Mouse (Mus musculus): ENCODE data around the gene Pgpep1l. TPM values are rescaled to one million over a fixed set of nuclear protein-coding genes. Genes with fewer than 3 reads are reported as not detected.

The Pgpep1l gene
- total and polyA plus RNA-seq, 2 experiments from 2014 or later = 0.18 to 1.2 TPM

DNA sequence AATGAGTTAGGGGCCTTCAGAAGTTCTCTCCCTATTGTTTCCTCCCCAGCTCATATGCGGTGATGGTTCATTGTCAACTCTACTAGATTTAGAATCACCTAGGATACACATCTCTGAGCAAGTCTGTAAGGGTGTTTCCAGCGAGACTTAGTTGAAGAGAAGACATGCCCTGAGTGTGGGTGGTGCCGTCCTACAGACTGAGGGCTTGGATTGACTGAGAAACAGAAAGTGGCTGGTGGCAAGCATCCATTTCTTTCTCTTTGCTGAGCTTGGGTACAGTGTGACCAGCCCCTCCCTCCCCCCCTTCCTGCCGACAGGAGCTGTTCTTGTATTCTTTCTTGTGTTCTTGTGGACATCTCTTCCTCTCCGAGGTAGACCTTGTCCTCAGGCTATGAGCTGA, 17.3 kb upstream of the Pgpep1l start:
- Histone ChIP-seq H3K9me3 (replicated peaks; ENCODE audit: control insufficient read depth, low read length) (no peaks in the 10 kb centered on the region), H3K4me1 (ENCODE audit: control insufficient read depth, insufficient read depth) (peaks cover 3% of the 10 kb centered on the region; the same call in 1 of the 2 replicates), H3K27me3 (ENCODE audit: control insufficient read depth, insufficient read depth, low read length) (peaks cover 2% of the 10 kb centered on the region; the same call in 1 of the 2 replicates), H3K36me3 (replicated peaks; ENCODE audit: control insufficient read depth, insufficient read depth, low read length) (no peaks in the 10 kb centered on the region), H3K27ac (ENCODE audit: low read depth) (no peak overlapping the region), H3K4me2 (ENCODE audit: low read depth, low read length) (no peak overlapping the region; the same call in 1 of the 2 replicates), H3K4me3 (ENCODE audit: low read depth, low read length) (no peak overlapping the region), H3K9ac (replicated peaks; ENCODE audit: low read depth, low read length) (no peak overlapping the region)
- TF ChIP-seq EP300 (IDR thresholded peaks at IDR 0.05; ENCODE audit: low read depth) (no peak), CTCF (IDR thresholded peaks at IDR 0.05; ENCODE audit: low read depth) (no peak)
- no peak for ATAC-seq (ENCODE audit: insufficient read depth, low read depth)
- WGBS = 70% methylated on average over 5 of the region's 5 CpGs
- DNase-seq (ENCODE audit: low spot score) = no peak

GRCm38 (mm10) chr7:68280352-68280869, 16.4 kb upstream of the Pgpep1l start:
- no peak overlapping the region for H3K9ac ChIP-seq (replicated peaks; ENCODE audit: low read depth, low read length)
- no peak for ATAC-seq (ENCODE audit: insufficient read depth, low read depth)
- peaks cover 10% of the 10 kb centered on the region for H3K4me1 ChIP-seq (ENCODE audit: control insufficient read depth, insufficient read depth)
- DNase-seq (ENCODE audit: low spot score) = no peak
- peak overlapping the region; percentile 9; the same call in 1 of the 2 replicates for H3K4me2 ChIP-seq (ENCODE audit: low read depth, low read length)
- H3K27me3 ChIP-seq (ENCODE audit: control insufficient read depth, insufficient read depth, low read length) = peaks cover 4% of the 10 kb centered on the region; the same call in 1 of the 2 replicates
- WGBS = 76% methylated on average over 19 of the region's 19 CpGs
- H3K4me3 ChIP-seq (ENCODE audit: low read depth, low read length) = no peak overlapping the region
- no peak overlapping the region for H3K27ac ChIP-seq (ENCODE audit: low read depth)
- TF ChIP-seq EP300 (IDR thresholded peaks at IDR 0.05; ENCODE audit: low read depth) (no peak), CTCF (IDR thresholded peaks at IDR 0.05; ENCODE audit: low read depth) (no peak)
- no peaks in the 10 kb centered on the region for H3K9me3 ChIP-seq (replicated peaks; ENCODE audit: control insufficient read depth, low read length)
- no peaks in the 10 kb centered on the region for H3K36me3 ChIP-seq (replicated peaks; ENCODE audit: control insufficient read depth, insufficient read depth, low read length)

DNA sequence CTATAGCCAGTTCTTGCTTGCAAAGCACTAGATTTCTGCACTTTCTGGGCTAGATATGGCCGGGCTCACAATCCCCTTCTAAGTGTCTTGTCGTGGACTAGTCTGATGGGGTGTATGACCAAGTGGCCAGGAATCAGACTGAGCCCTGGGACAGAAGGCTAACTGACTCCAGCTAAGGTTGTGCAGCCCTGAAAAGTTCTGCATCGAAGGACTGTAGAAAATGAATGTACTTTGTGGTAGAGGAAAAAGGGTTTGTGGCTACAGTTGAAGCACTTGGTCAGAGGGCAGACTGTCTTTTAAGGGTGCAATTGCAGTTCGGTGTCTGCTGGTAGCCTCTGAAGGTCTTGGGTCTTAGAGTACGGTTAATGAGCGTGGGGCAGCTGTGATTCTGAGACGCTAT, 15.4 kb upstream of the Pgpep1l start:
- 79% methylated on average over 7 of the region's 7 CpGs for WGBS
- no peak for ATAC-seq (ENCODE audit: insufficient read depth, low read depth)
- no peak overlapping the region for H3K4me3 ChIP-seq (ENCODE audit: low read depth, low read length)

DNA sequence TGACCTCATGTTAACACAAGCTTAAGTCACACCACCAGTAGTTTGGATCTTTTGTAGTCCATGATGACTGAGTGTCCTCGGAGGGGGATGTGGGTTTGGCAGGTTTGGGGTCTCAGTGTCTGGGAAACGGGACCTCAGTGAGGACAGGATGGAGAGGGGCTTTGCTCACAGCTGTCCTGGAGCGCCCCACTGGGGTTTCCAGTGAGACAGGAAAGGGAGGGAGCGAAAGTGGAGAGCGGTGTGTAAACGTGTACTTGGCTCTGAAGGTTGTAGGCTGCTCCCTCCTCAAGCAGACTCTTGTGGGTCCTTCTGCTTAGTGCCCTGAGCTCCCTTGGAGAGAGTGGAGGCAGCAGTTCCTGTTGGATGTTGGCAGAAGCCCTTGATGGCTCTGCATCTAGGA, 14.9 kb upstream of the Pgpep1l start:
- H3K4me3 ChIP-seq (ENCODE audit: low read depth, low read length) = no peak overlapping the region; the same call in 1 of the 2 replicates
- H3K4me2 ChIP-seq (ENCODE audit: low read depth, low read length) = peak overlapping the region; percentile 28; the same call in 1 of the 2 replicates
- no peaks in the 10 kb centered on the region for H3K36me3 ChIP-seq (replicated peaks; ENCODE audit: control insufficient read depth, insufficient read depth, low read length)
- no peak overlapping the region for H3K9ac ChIP-seq (replicated peaks; ENCODE audit: low read depth, low read length)
- no peaks in the 10 kb centered on the region for H3K9me3 ChIP-seq (replicated peaks; ENCODE audit: control insufficient read depth, low read length)
- DNase-seq (ENCODE audit: low spot score) = no peak
- no peak for ATAC-seq (ENCODE audit: insufficient read depth, low read depth)
- H3K27me3 ChIP-seq (ENCODE audit: control insufficient read depth, insufficient read depth, low read length) = peaks cover 7% of the 10 kb centered on the region; the same call in 1 of the 2 replicates
- WGBS = 70% methylated on average over 6 of the region's 6 CpGs
- peaks cover 10% of the 10 kb centered on the region for H3K4me1 ChIP-seq (ENCODE audit: control insufficient read depth, insufficient read depth)
- TF ChIP-seq EP300 (IDR thresholded peaks at IDR 0.05; ENCODE audit: low read depth) = no peak
- no peak for TF ChIP-seq CTCF (IDR thresholded peaks at IDR 0.05; ENCODE audit: low read depth)
- H3K27ac ChIP-seq (ENCODE audit: low read depth) = no peak overlapping the region

More for the DNA sequence above, 15.4 kb upstream of the Pgpep1l start:
- TF ChIP-seq CTCF (IDR thresholded peaks at IDR 0.05; ENCODE audit: low read depth) = no peak
- TF ChIP-seq EP300 (IDR thresholded peaks at IDR 0.05; ENCODE audit: low read depth) = no peak
- DNase-seq (ENCODE audit: low spot score) = no peak
- Histone ChIP-seq H3K4me2 (ENCODE audit: low read depth, low read length) (peak overlapping the region; percentile 28; the same call in 1 of the 2 replicates), H3K36me3 (replicated peaks; ENCODE audit: control insufficient read depth, insufficient read depth, low read length) (no peaks in the 10 kb centered on the region), H3K27ac (ENCODE audit: low read depth) (no peak overlapping the region), H3K27me3 (ENCODE audit: control insufficient read depth, insufficient read depth, low read length) (peaks cover 4% of the 10 kb centered on the region; the same call in 1 of the 2 replicates), H3K9me3 (replicated peaks; ENCODE audit: control insufficient read depth, low read length) (no peaks in the 10 kb centered on the region), H3K4me1 (ENCODE audit: control insufficient read depth, insufficient read depth) (peaks cover 10% of the 10 kb centered on the region), H3K9ac (replicated peaks; ENCODE audit: low read depth, low read length) (no peak overlapping the region)

DNA sequence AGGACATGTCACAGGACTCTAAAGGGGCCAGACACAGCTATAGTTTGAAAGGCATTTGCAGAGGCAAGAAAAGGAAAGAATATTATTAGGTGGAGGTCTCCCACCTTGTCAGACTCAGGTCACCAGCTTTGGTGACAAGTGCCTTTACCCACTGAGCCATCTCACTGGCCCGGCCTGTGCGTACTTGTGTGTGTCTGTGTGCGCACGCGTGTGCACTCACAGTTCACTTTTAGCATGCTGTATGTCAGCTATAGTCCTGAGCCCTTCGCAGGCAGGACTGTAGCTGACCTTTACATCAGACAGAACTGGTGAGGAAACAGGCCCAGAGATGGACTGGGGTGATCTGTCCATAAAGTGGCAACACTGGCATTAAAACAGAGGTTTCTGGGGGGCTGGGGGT, 14.4 kb upstream of the Pgpep1l start:
- ATAC-seq (ENCODE audit: insufficient read depth, low read depth) = no peak
- DNase-seq (ENCODE audit: low spot score) = no peak
- no peak overlapping the region for H3K4me3 ChIP-seq (ENCODE audit: low read depth, low read length)
- WGBS = 95% methylated on average over 6 of the region's 6 CpGs
- no peaks in the 10 kb centered on the region for H3K9me3 ChIP-seq (replicated peaks; ENCODE audit: control insufficient read depth, low read length)
- H3K4me1 ChIP-seq (ENCODE audit: control insufficient read depth, insufficient read depth) = peaks cover 10% of the 10 kb centered on the region
- H3K27ac ChIP-seq (ENCODE audit: low read depth) = no peak overlapping the region; the same call in 1 of the 2 replicates
- H3K27me3 ChIP-seq (ENCODE audit: control insufficient read depth, insufficient read depth, low read length) = peaks cover 7% of the 10 kb centered on the region; the same call in 1 of the 2 replicates
- H3K4me2 ChIP-seq (ENCODE audit: low read depth, low read length) = no peak overlapping the region; the same call in 1 of the 2 replicates
- no peaks in the 10 kb centered on the region for H3K36me3 ChIP-seq (replicated peaks; ENCODE audit: control insufficient read depth, insufficient read depth, low read length)
- H3K9ac ChIP-seq (replicated peaks; ENCODE audit: low read depth, low read length) = no peak overlapping the region
- no peak for TF ChIP-seq EP300 (IDR thresholded peaks at IDR 0.05; ENCODE audit: low read depth)
- no peak for TF ChIP-seq CTCF (IDR thresholded peaks at IDR 0.05; ENCODE audit: low read depth)

- Histone ChIP-seq H3K9ac (replicated peaks; ENCODE audit: low read depth, low read length) (no peak overlapping the region), H3K9me3 (replicated peaks; ENCODE audit: control insufficient read depth, low read length) (no peaks in the 10 kb centered on the region), H3K27me3 (ENCODE audit: control insufficient read depth, insufficient read depth, low read length) (peaks cover 7% of the 10 kb centered on the region; the same call in 1 of the 2 replicates), H3K36me3 (replicated peaks; ENCODE audit: control insufficient read depth, insufficient read depth, low read length) (no peaks in the 10 kb centered on the region), H3K27ac (ENCODE audit: low read depth) (no peak overlapping the region), H3K4me1 (ENCODE audit: control insufficient read depth, insufficient read depth) (peaks cover 10% of the 10 kb centered on the region), H3K4me2 (ENCODE audit: low read depth, low read length) (no peak overlapping the region; the same call in 1 of the 2 replicates), H3K4me3 (ENCODE audit: low read depth, low read length) (no peak overlapping the region)
- TF ChIP-seq CTCF (IDR thresholded peaks at IDR 0.05; ENCODE audit: low read depth) (no peak), EP300 (IDR thresholded peaks at IDR 0.05; ENCODE audit: low read depth) (no peak)
- WGBS = 88% methylated on average over 4 of the region's 4 CpGs
- ATAC-seq (ENCODE audit: insufficient read depth, low read depth) (no peak), DNase-seq (ENCODE audit: low spot score) (no peak)
Observed at GRCm38 (mm10) chr7:68277897-68278270, 13.9 kb upstream of the Pgpep1l start.

Measured in heart, postnatal 0 days (tissue).